Comparison of ENCODE assay signal across 9 mouse cellular contexts in genomic region chr11:108980530-108980929, GRCm38 (mm10).
DNase-seq lines count a peak whose midpoint lies in the region; ATAC-seq lines count a peak whose summit lies in the region.
"Had no signal": no experiment of that assay in that cellular context is flagged by ENCODE, and none has a peak within 500 bp of the region (broad histone marks: within the 10 kb centered on the region; RNA-seq: fewer than 3 reads in every experiment).

No protein-coding gene starts in this region.

- ATAC-seq in kidney, embryonic 14.5 days (ENCODE audit: low FRiP score, low TSS enrichment), result no peak
- no peak for ATAC-seq in CD4-positive, CD25-positive, alpha-beta regulatory T cell, adult 4 months
- ATAC-seq in forebrain, embryonic 15.5 days (replicated peaks), result no peak

- H3K9me3 ChIP-seq in kidney, embryonic 14.5 days (ENCODE audit: control insufficient read depth, low read length), result no peaks in the 10 kb centered on the region
- no peaks in the 10 kb centered on the region for H3K9me3 ChIP-seq in forebrain, embryonic 15.5 days
- H3K9me3 ChIP-seq: limb, embryonic 12.5 days had no signal

- H3K4me2 ChIP-seq in kidney, embryonic 14.5 days (replicated peaks; ENCODE audit: low read depth, low read length), result no peak overlapping the region
- H3K4me2 ChIP-seq in forebrain, embryonic 15.5 days (replicated peaks), result no peak overlapping the region
- H3K4me2 ChIP-seq: limb, embryonic 12.5 days had no signal

- peak; percentile 15 for DNase-seq in kidney, adult 9 months
- DNase-seq in cerebellum, postnatal 36 days, result peak; percentile 34 to 42
- peak; percentile 56 to 57 for DNase-seq in kidney, postnatal 4 days
- DNase-seq in lung, postnatal 14 days, result peak; percentile 75
- DNase-seq in spleen, postnatal 14 days (ENCODE audit: low spot score in 2 of 2), result no peak

- no peak overlapping the region for H3K27ac ChIP-seq in kidney, embryonic 14.5 days (ENCODE audit: low read depth, low read length)
- H3K27ac ChIP-seq in forebrain, embryonic 15.5 days (replicated peaks), result no peak overlapping the region
- H3K27ac ChIP-seq: limb, embryonic 12.5 days had no signal

- H3K27me3 ChIP-seq in kidney, embryonic 14.5 days (ENCODE audit: control insufficient read depth, insufficient read depth, low read length), result no peaks in the 10 kb centered on the region; the same call in 1 of the 2 replicates
- no peaks in the 10 kb centered on the region for H3K27me3 ChIP-seq in forebrain, embryonic 15.5 days
- H3K27me3 ChIP-seq: limb, embryonic 12.5 days had no signal

- no peaks in the 10 kb centered on the region for H3K4me1 ChIP-seq in kidney, embryonic 14.5 days (ENCODE audit: control insufficient read depth, insufficient read depth, low read length)
- 0 out of 2 replicates have a peak, but pooled peaks cover 2% of the 10 kb centered on the region for H3K4me1 ChIP-seq in forebrain, embryonic 15.5 days

- no peak overlapping the region for H3K4me3 ChIP-seq in kidney, embryonic 14.5 days (ENCODE audit: low read length)
- no peak overlapping the region for H3K4me3 ChIP-seq in forebrain, embryonic 15.5 days
- H3K4me3 ChIP-seq: limb, embryonic 12.5 days had no signal

- H3K36me3 ChIP-seq in kidney, embryonic 14.5 days (ENCODE audit: control insufficient read depth, insufficient read depth, low read length), result no peaks in the 10 kb centered on the region
- no peaks in the 10 kb centered on the region for H3K36me3 ChIP-seq in forebrain, embryonic 15.5 days
- H3K36me3 ChIP-seq: limb, embryonic 12.5 days had no signal

- WGBS in kidney, embryonic 14.5 days, result 58% methylated on average over 12 of the region's 12 CpGs
- 74% methylated on average over 12 of the region's 12 CpGs for WGBS in forebrain, embryonic 15.5 days

- no peak overlapping the region for H3K9ac ChIP-seq in kidney, embryonic 14.5 days (ENCODE audit: low read depth, low read length)
- no peak overlapping the region for H3K9ac ChIP-seq in forebrain, embryonic 15.5 days (replicated peaks)
- H3K9ac ChIP-seq: limb, embryonic 12.5 days had no signal

Comparison
In these comparisons a context has a peak if more than half of its experiments do, and no peak if none do; other contexts are left out.
1. DNase-seq: peak in kidney, adult 9 months (single experiment), cerebellum, postnatal 36 days (2 of 2), kidney, postnatal 4 days (2 of 2) and lung, postnatal 14 days (single experiment); none in spleen, postnatal 14 days (0 of 2).